In the genomic region with DNA sequence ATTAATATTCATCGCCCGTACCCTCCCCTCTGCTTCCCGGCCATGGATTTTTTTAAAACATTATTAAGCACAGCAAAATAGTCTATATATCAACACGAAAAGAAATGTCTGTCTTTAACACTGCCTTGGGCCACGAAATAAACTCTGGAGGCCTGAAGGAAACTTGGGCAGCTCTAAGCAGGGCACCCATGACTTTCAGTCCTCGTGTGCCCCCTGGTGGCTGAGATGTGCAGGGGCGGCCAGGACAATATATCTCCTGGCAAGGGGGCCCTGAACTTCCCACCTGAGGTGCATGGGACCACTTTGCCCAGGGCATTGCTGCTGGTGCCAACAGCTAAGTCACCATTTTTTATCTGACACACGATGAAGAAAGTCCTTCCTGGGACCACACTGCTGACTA, we compare ENCODE assay signal across 8 mouse cellular contexts. TPM values are rescaled to one million over a fixed set of nuclear protein-coding genes. Genes with fewer than 3 reads are reported as not detected.
DNase-seq lines count a peak whose midpoint lies in the region; ATAC-seq lines count a peak whose summit lies in the region.

No protein-coding gene starts in this region.

- H3K27ac ChIP-seq in limb, embryonic 13.5 days: peak overlapping the region; percentile 69; the same call in 1 of the 2 replicates

- no peak overlapping the region; the same call in 1 of the 2 replicates for H3K4me2 ChIP-seq in limb, embryonic 13.5 days (replicated peaks)

- H3K36me3 ChIP-seq in limb, embryonic 13.5 days: peaks cover under 1% of the 10 kb centered on the region; the same call in 1 of the 2 replicates

- H3K4me1 ChIP-seq in limb, embryonic 13.5 days: peaks cover 47% of the 10 kb centered on the region

- H3K9ac ChIP-seq in limb, embryonic 13.5 days: no peak overlapping the region

- ATAC-seq in granulocyte monocyte progenitor cell, adult 5-6 weeks (replicated peaks; ENCODE audit: poor library complexity, severe bottlenecking): peak; percentile 79
- peak; percentile 77 for ATAC-seq in limb, embryonic 13.5 days (ENCODE audit: low FRiP score, low read depth)

- DNase-seq in 3134 (ENCODE audit: extremely low read depth, insufficient read length, low spot score): peak; percentile 59
- peak; percentile 82 to 90 for DNase-seq in adrenal gland, adult 18-20 months (ENCODE audit: low spot score in 2 of 2)
- peak; percentile 85 for DNase-seq in embryo, embryonic 11 days
- DNase-seq in kidney, adult 9 months: peak; percentile 77
- DNase-seq in natural killer cell, adult 2 months (ENCODE audit: low spot score in 2 of 2): peak; percentile 63 to 83
- DNase-seq in spleen, postnatal 4 days (ENCODE audit: low spot score in 2 of 2): peak; percentile 69 to 89

- peaks cover 16% of the 10 kb centered on the region for H3K27me3 ChIP-seq in limb, embryonic 13.5 days

- 17% methylated on average over 8 of the region's 8 CpGs for WGBS in limb, embryonic 13.5 days

- H3K4me3 ChIP-seq in limb, embryonic 13.5 days: no peak overlapping the region

- H3K9me3 ChIP-seq in limb, embryonic 13.5 days: peaks cover 6% of the 10 kb centered on the region; the same call in 1 of the 2 replicates

RNA-seq across cellular contexts. Expression of gene Nfatc2, which starts 27.3 kb away (rescaled TPM):
- total RNA-seq in adrenal gland, adult 18-20 months (2021): 1 to 10 TPM; 2.8 to 3.7 TPM
- total RNA-seq in granulocyte monocyte progenitor cell, adult 5-6 weeks (2014; fragmentation: Nextera tagmentation): 1.7 and 2.2 TPM in 2 replicates
- 0.17 and 0.46 TPM in 2 replicates for total RNA-seq in granulocyte monocyte progenitor cell, adult 5-6 weeks (2017)
- 6.3 and 7.3 TPM in 2 replicates for polyA plus RNA-seq in limb, embryonic 13.5 days (2015; fragmentation: Nextera tagmentation; extraction: Ambion mirVana)
